Mouse (Mus musculus) G1E-ER4 (cell line): ENCODE measurements around the gene Fuca1. TPM values are rescaled to one million over a fixed set of nuclear protein-coding genes. Genes with fewer than 3 reads are reported as not detected.

Experiments
- GATA1 ChIP-seq: IDR thresholded peaks from one replicate; pipeline ENCODE4 v1.8.0; 2012; ENCODE audit warnings: low read length, inconsistent platforms
- polyA plus RNA-seq: library from polyadenylated mRNA; stranded (reverse); fragments of >175 nt; gene quantifications from 2 replicates; pipeline ENCODE4 v1.2.3, GENCODE M21; 2012

Fuca1 gene
- polyA plus RNA-seq, 1 experiment = 12.7 TPM

DNA sequence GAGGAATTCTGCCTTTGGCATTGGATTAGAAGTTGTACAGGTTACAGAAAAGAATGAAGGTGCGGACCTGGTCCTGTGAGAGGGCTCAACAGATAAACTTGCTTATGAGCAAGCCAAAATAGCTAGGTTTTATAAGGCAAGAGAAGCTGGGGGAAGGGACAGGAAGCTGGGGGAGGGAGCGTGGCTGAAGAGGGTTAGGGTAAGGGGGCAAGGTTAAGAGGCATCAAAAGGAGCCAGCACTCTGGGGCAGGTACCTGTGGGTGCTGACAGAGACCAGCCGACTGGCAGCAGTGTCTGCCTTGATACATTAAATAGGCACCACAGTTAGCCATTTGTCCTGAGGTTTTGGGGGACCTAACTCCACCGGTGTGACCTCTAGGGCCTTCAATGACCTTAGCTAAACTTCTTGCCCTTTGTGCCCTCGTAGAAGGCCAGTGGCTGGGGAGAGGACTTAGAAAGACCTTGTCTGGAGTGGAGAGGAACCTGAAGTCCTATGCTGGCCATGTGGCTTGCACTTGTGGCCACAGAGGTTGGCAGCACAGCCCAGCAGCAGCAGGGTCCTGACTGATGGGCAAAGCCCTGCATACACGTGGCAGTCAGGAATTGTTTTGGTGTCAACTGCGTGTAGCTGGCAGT is 36.5 kb upstream of the Fuca1 start:
- no peak for TF ChIP-seq GATA1

DNA sequence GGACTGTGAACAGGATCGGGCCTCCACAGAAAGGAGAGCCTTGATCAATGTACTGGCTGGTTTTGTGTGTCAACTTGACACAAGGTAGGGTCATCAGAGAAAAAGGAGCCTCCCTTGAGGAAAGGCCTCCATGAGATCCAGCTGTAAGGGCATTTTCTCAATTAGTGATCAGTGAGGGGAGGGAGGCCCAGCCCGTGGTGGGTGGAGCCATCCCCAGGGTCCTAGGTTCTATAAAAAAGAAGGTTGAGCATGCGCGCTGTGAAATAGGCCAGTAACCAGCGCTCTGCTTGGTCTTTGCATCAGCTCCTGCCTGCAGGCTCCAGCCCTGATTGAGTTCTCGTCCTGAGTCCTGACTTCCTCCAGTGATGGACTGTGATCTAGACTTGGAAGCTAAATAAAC is 36.0 kb upstream of the Fuca1 start:
- no peak for TF ChIP-seq GATA1

DNA sequence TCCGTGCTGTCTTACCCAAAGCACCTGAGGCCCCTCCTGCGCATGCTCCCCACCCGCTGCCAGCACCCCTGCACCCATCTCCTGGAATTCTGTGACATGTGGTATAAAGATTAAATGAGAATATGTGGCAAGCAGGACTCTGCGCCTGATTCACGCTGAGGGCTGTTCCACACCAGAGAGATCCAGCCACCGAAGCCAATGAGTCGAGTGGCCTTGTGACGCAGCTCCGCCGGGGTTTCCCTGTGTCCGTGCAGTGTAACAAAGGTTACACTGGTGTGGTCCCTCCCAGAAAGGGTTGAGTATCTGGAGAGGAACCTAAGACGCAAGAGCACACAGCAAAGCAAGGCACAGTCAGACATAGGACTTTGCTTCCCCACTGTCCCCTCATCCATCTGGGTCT is 34.9 kb upstream of the Fuca1 start:
- no peak for TF ChIP-seq GATA1

DNA sequence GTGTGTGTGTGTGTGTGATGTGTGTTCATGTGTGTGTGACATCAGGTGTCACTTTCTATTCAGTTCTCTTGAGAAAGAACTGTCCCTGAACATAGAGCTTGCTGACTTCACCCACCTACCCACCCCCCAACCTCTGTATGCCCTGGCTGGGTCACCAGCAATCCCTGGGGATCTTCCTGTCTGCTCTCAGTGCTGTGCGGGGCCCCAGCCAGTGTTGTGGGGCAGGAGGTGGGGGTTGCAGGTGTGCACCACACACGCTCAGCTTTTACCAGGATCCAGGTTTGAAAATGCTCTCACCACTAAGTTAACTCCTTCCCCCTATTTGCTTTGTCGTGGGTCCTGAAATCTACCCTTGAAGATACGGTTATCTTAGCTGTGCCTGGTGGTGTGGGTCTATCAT is 34.4 kb upstream of the Fuca1 start:
- no peak for TF ChIP-seq GATA1

DNA sequence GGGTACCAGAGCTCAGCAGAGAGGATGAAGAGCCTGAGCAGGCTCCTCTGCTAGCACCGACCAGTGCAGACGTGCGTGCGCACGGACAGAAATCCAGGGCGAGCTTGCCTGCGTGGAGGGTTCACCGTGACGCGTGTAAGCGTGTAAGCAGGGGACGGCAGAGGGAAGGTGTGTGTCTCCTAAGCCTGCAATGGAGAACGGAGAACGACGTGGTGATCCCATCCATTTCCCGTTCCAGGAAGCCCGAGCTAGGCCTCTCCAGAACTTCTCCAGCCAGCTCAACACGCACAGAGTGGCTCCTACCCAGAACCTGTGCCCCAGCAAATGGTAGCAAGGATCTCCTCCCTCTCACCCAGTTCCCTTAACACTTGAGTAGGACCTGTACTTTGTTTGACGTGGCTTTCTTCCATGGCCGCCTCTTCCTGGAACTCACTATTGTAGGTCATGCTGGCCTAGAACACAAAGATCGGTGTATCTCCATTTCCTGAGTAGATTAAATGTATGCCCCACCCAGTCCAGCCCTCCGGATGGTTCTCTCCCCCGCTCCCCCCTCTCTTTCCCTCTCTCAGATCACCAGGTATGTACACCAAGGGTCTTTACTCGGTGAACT is 32.0 kb upstream of the Fuca1 start:
- TF ChIP-seq GATA1 = no peak

DNA sequence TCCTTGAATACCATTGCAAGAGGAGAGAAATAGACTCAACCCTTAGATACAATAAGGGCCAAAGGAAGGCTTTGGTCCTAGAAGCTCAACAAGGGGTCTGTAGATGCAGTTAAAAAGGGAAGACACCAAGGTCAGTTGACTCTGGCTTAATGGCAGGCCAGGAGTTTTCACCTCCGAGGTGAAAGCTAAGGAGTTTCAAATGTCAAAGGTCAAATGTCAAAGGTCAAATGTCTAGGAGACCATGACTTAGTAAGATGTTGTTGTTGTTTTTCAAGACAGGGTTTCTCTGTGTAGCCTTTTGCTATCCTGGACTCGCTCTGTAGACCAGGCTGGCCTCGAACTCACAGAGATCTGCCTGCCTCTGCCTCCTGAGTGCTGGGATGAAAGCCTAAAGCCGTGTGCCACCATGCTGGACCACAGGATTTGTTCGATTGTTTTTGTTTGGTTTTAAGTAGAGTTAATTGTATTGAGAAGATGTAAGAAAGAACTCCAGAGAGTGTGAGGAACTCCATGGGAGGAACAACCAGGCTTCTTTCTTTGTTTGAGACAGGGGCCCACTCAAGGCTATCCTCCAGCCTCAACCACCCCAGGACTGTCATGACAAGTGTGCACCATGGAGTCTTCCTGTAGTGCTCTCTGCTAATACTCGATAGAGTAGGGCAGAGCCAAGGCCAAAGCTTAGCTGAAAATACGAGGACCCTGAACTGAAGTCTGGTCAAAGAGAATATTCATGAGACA is 31.2 kb upstream of the Fuca1 start:
- TF ChIP-seq GATA1 = no peak

DNA sequence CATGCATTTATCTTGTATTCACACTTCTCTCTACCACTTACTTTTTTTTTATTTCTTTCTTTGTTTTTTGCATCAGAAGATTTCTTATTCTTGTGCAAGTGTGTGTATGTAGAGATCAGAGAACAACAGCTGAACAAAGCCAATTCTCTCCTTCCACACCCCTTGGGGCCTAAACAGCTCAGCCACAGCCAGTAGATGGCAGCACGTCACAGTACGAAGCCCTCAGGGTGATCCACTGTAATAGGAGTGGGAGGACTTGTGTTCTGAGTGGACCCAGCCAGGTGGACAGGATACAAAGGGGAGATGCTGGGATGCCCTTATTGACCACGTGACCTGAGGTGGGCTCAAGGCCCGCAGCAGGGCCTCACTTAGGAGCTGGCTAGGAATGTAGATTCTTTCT is 30.7 kb upstream of the Fuca1 start:
- TF ChIP-seq GATA1 = no peak

DNA sequence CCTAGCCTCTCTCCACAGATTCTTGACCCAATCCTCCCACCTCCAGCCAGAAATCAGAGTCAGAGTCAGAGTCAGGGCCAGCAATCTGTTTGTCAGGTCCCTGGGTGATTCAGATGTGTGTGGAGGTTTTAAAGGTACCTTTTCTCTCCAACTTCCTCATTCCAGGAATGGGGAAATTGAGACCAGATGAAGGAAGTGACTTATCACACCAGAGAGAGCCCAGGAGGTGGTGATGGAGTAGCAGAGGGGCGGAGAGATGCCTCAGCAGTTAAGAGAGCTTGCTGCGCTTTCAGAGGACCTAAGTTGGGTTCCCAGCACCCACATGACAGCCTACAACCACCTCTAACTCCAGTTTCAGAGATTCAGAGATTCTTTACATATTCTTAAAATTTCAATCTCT is 29.0 kb upstream of the Fuca1 start:
- TF ChIP-seq GATA1 = no peak

DNA sequence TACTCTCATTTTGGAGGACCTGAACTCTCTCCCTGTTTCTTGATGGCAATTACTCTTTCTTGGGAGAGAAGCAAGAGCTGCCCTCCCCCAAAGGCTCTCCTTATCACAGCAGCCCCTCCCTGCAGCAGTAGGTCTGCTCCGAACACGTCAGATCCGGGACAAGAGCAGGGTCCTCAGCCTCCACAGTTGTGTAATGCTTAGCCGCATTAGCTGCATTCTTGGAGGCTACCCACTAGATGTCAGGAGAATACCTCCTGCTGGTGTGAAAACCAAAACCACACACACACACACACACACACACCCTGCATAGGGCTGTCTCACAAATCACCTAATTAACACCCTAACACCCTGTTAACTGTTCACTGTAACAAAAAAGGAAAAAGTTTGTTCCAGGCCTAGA is 27.7 kb upstream of the Fuca1 start:
- TF ChIP-seq GATA1 = no peak

DNA sequence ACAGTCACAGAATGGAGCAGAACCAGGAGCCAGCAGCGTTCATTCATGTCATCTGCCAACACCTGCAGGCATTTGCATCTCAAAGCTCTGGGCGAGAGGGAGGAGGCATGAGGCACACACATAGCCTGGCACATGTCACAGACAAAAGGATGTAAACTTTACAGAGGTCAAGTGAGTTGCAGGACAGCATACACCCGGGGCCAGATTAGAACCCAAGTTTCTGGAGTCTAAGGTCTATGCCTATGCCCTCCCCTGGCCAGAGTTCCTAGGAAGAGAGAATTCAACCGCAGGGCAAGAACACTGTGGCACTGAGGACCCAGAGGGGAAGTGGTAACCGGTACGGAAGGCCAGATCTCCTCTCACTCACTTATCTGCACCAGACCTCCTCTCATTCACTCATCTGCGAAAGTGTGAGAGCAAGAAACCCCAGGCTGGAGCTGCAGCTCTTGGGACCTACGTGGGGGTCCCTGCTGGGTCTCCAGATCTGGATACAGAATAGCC is 25.4 kb upstream of the Fuca1 start, which contains the start of gene Cnr2:
TSS of gene Cnr2 (plus strand) at position 324 of the 501 bp plus-strand sequence.
- TF ChIP-seq GATA1 = no peak

DNA sequence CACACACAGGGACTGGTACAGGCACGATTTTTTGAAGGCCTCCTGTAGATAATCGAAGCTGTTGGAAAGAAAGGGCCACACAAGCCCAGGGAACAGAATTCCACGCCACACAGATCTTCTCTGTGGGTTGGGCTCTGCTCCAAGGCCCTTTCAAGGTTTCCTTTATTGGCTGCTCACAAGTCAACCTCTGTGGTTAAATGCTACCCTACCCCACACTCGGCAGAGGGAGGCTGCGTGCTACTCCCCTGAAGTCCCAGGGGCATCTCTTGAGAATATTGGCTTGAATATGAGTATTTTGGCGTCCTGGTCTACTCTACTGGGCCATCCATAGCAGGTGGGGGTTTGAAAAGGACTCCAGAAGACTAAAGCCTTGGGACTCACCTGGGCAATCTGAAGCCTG is 24.4 kb upstream of the Fuca1 start:
- TF ChIP-seq GATA1 = no peak

DNA sequence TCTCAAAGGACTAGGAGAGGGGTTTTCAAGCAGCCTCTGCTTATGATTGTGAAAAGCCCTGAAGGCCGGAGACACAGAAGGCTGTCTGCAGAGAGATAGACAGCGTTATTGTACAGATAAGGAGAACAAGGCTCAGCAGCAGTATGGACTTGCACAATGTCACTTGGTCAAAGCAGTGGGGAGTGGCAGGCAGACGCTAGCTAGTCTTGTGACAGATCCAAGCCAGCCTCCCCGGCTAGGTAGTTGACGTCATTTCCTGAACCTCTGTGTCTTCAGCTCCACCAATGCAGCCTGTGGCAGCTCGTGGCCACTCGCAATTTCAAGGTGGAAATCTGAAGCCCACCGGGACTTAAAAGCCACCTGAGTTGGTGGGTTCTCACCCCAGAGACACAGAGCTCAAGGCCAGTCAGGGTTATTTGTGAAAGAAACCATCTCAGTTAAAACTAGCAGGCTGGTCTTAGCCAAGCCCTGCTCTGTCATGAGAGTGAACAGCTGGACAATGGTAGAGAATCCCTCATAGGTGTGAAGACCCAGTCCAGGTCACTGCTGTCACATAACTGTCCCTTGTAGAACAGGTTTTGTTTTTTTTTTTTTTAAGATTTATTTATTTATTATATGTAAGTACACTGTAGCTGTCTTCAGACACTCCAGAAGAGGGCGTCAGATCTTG is 22.0 kb upstream of the Fuca1 start:
- peak; percentile 72 for TF ChIP-seq GATA1

DNA sequence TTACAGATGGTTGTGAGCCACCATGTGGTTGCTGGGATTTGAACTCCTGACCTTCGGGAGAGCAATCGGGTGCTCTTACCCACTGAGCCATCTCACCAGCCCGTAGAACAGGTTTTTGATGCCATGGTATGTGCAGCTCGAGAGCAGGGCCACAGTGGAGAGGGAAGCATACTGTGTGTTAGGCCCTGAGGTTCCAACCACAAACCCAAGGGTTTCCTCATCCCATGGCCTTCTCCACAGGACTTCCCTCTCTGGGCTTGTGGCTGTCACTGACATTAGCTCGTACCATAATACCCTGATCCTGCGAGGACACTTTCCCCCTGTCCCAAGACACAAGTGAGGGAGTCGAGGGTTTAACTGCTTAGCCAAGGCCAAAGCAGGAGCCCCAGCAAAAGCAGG is 21.5 kb upstream of the Fuca1 start:
- no peak for TF ChIP-seq GATA1

DNA sequence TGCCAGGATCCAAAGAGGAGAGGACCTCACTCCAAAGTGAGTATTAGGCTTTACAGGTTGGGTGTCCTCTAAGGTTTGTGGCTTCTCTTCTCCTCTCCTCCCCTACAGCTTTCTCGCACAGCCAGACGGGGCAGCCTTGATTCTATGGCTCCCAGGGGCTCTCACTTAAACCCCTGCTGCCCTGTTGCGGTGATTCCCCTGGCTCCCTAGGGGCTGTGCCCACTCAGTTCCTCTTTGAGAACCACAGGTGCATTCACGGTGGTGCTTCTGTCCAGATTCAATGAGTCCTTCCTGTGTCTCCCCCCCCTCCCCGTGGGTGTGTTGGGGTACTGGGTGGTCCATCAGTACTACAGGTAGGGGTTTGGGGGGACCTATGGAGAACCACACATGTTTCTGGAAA is 20.5 kb upstream of the Fuca1 start:
- TF ChIP-seq GATA1 = no peak

DNA sequence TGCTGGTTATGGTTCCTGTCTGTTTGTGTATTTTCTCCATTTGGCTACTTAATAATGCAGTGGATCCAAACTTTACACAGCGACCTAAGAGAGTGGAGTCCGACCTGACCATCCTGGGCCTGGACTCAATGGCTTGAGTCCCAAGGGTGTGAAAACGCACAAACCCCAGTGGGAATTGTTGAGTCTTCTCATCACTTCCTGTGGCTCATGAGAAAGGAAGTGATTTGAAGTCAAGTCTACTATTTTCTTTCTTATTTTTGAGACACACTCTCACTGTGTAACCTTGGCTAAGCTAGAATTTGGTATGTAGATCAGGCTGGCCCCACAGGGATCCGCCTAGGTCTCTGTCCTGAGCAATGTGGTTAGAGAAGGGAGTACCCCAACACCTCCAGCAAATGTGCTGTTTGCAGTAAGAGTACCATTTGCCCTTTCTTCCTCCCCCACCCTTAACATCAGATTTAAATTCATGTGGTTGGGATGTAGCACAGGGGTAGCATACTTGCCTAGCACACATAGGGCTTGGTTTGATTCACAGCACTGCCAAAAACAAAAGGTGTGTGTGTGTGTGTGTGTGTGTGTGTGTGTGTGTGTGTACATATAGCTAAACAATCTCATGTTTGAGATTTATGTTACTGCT is 17.8 kb upstream of the Fuca1 start:
- no peak for TF ChIP-seq GATA1

DNA sequence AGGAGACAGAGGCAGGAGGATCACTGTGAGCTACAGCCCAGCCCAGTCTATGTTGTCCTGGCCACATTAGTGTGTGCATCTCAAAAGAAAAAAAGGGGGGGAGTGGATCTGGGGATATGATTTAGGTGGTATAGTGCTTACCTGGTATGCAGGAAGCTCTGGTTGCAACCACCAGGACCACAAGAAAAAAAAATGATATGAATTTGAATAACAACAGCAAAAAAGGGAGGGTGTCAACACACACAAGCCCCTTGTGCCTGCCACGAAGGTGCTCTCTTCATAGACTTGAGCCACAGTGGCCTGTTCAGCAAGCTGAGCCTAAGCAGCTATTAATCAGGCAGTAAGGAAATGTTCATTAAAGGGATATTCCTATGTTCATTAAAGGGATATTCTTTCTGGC is 15.7 kb upstream of the Fuca1 start:
- TF ChIP-seq GATA1 = no peak
